Mouse (Mus musculus) left cerebral cortex, postnatal 10 days (tissue): Measurements from ENCODE around the gene Tecpr1. TPM values are rescaled to one million over a fixed set of nuclear protein-coding genes. Genes with fewer than 3 reads are reported as not detected.
A peak's percentile ranks its signal among the peaks of the same experiment; 100 is the strongest.

Experiments
- DNase-seq, 2 experiments: peaks; one replicate each; pipeline ENCODE4 v3.0.0; 2021 to 2022; ENCODE audit warnings: low spot score in 2 of 2, mixed read lengths in 1 of 2; ENCODE audit errors: extremely low spot score in 1 of 2
- intact Hi-C: fragments of 180-260 bp; cut with DNase I; formaldehyde crosslinking; loops from one replicate; pipeline ENCODE4 v1.15.1; 2025
- total RNA-seq, 2 experiments: library from RNA; stranded (reverse); gene quantifications; 2 replicates each; pipeline ENCODE4 v1.2.3; 2021

The Tecpr1 gene
- total RNA-seq, 2 experiments from 2014 or later: 81.4 to 83.7 TPM

GRCm38 (mm10) chr5:144189950-144190583, 33.3 kb downstream of the Tecpr1 start, which contains the start of gene Bhlha15:
Gene Bhlha15, plus strand, starts transcription at chr5:144190286.
- intact Hi-C loops: no loop called here

GRCm38 (mm10) chr5:144189327-144189726, 34.1 kb downstream of the Tecpr1 start:
- DNase-seq: no peak
- intact Hi-C loops: no loop called here

More at GRCm38 (mm10) chr5:144189950-144190583, 33.3 kb downstream of the Tecpr1 start, which contains the start of gene Bhlha15:
- DNase-seq: peak in 1 of 2 experiments; percentile 65

- intact Hi-C loops: no loop called here
- no peak for DNase-seq
Measured at GRCm38 (mm10) chr5:144188422-144188821, 35.0 kb downstream of the Tecpr1 start.

GRCm38 (mm10) chr5:144184350-144185045, 38.9 kb downstream of the Tecpr1 start:
- no peak for DNase-seq
- intact Hi-C loops: no loop called here

GRCm38 (mm10) chr5:144183647-144184335, 39.6 kb downstream of the Tecpr1 start:
- intact Hi-C loops: no loop called here
- DNase-seq: no peak

- intact Hi-C loops: no loop called here
- DNase-seq: no peak
Measured at GRCm38 (mm10) chr5:144183248-144183559, 40.2 kb downstream of the Tecpr1 start.

- intact Hi-C loops: no loop called here
- DNase-seq: no peak
Measured at GRCm38 (mm10) chr5:144182542-144183247, 40.7 kb downstream of the Tecpr1 start.

- intact Hi-C loops: no loop called here
Measured at GRCm38 (mm10) chr5:144181249-144181648, 42.2 kb downstream of the Tecpr1 start.

GRCm38 (mm10) chr5:144178216-144178615, 45.2 kb downstream of the Tecpr1 start:
- intact Hi-C loops: no loop called here

More at GRCm38 (mm10) chr5:144181249-144181648, 42.2 kb downstream of the Tecpr1 start:
- no peak for DNase-seq

GRCm38 (mm10) chr5:144173648-144174047, 49.8 kb downstream of the Tecpr1 start:
- DNase-seq: peak in 1 of 2 experiments; percentile 28
- intact Hi-C loops: no loop called here

More at GRCm38 (mm10) chr5:144178216-144178615, 45.2 kb downstream of the Tecpr1 start:
- DNase-seq: no peak

- DNase-seq: peak in 1 of 2 experiments; percentile 24
- intact Hi-C loops: no loop called here
Measured at GRCm38 (mm10) chr5:144169275-144169975, 54.0 kb downstream of the Tecpr1 start.

GRCm38 (mm10) chr5:144165756-144166155, 57.7 kb downstream of the Tecpr1 start:
- DNase-seq: no peak
- intact Hi-C loops: no loop called here

GRCm38 (mm10) chr5:144162813-144163517, 60.5 kb downstream of the Tecpr1 start:
- no peak for DNase-seq
- intact Hi-C loops: no loop called here

GRCm38 (mm10) chr5:144162080-144162812, 61.2 kb downstream of the Tecpr1 start:
- no peak for DNase-seq
- intact Hi-C loops: no loop called here

GRCm38 (mm10) chr5:144159137-144159536, 64.3 kb downstream of the Tecpr1 start:
- no peak for DNase-seq
- intact Hi-C loops: no loop called here

- intact Hi-C loops: no loop called here
- peak; percentile 63 to 77 for DNase-seq
Measured at GRCm38 (mm10) chr5:144158604-144159003, 64.8 kb downstream of the Tecpr1 start.

GRCm38 (mm10) chr5:144154528-144154927, 68.9 kb downstream of the Tecpr1 start:
- DNase-seq: peak; percentile 66 to 79
- intact Hi-C loops: loop anchor here (2.0 kb wide), 1 partner anchor 114 kb away; no protein-coding TSS in a partner anchor
